Mouse (Mus musculus) limb, embryonic 10.5 days (tissue): Measurements from ENCODE around the gene Ppm1b. TPM values are rescaled to one million over a fixed set of nuclear protein-coding genes. Genes with fewer than 3 reads are reported as not detected.

ENCODE experiments used
- DNase-seq: peaks from one replicate; pipeline ENCODE4 v3.0.0-alpha.2; 2017; ENCODE audit warnings: low spot score
- H3K27ac ChIP-seq: fragments of 300-500 bp; sonication (generic); 2 replicates; pipeline ENCODE4 v1.5.1; 2016; ENCODE audit warnings: mild to moderate bottlenecking
- H3K27me3 ChIP-seq: fragments of 300-500 bp; sonication (generic); 2 replicates; pipeline ENCODE4 v1.6.1; 2016; ENCODE audit warnings: low read depth, mild to moderate bottlenecking; ENCODE audit not compliant: poor library complexity, severe bottlenecking
- H3K36me3 ChIP-seq: fragments of 300-500 bp; sonication (generic); 2 replicates; pipeline ENCODE4 v1.6.1; 2016; ENCODE audit warnings: mild to moderate bottlenecking, moderate library complexity
- H3K4me1 ChIP-seq: fragments of 300-500 bp; sonication (generic); 2 replicates; pipeline ENCODE4 v1.6.1; 2016
- H3K4me3 ChIP-seq: fragments of 300-500 bp; sonication (generic); 2 replicates; pipeline ENCODE4 v1.5.1; 2016; ENCODE audit warnings: mild to moderate bottlenecking, moderate library complexity
- H3K9me3 ChIP-seq: fragments of 300-500 bp; sonication (generic); replicated peaks from 2 replicates; pipeline ENCODE4 v1.6.1; 2016; ENCODE audit warnings: mild to moderate bottlenecking
- WGBS: fragments of 180-500 bp; shearing (Covaris S2); methylation state at CpG from one replicate; pipeline ENCODE4 v1.1.7; 2016; 5-methylcytosine and 5-hydroxymethylcytosine counted together
- polyA plus RNA-seq: library from polyadenylated mRNA; unstranded; fragments of >200 nt; fragmentation: Nextera tagmentation; extraction: Ambion mirVana; gene quantifications from 2 replicates; pipeline ENCODE4 v1.2.1, GENCODE M21; 2016

The Ppm1b gene
- polyA plus RNA-seq, 1 experiment from 2014 or later = 71.7 TPM

- WGBS = 86% methylated on average over 6 of the region's 6 CpGs
- Histone ChIP-seq H3K9me3 (no peaks in the 10 kb centered on the region), H3K27me3 (no peaks in the 10 kb centered on the region)
These were observed 56.9 kb downstream of the Ppm1b start for GRCm38 (mm10) chr17:85013485-85013884.

DNA sequence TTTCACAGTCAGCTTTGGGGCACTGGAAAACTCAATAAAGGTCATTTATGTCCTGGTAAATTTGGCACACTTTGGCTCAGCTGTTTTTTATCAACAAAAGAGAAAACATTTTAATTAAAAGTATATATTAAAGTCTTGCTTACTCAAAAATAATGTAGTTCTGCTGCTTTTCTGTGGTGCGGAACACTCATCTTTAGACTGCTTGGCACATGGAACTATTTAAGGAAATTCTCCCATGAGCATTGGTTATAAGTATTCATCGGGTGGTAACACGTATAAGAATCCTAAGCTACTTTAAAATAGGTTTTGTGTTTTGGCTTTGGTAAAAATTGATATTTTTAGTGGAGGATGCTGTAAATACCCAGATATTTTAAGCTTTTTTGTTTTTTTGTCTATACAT lies 58.1 kb downstream of the Ppm1b start:
- no peak for DNase-seq
- no peaks in the 10 kb centered on the region for H3K4me1 ChIP-seq
- no peak overlapping the region for H3K4me3 ChIP-seq
- no peaks in the 10 kb centered on the region for H3K27me3 ChIP-seq
- peaks cover 31% of the 10 kb centered on the region for H3K36me3 ChIP-seq
- 90% methylated on average over 3 of the region's 3 CpGs for WGBS
- H3K9me3 ChIP-seq = no peaks in the 10 kb centered on the region
- H3K27ac ChIP-seq = no peak overlapping the region

More at GRCm38 (mm10) chr17:85013485-85013884, 56.9 kb downstream of the Ppm1b start:
- no peak overlapping the region for H3K27ac ChIP-seq
- DNase-seq = no peak
- no peak overlapping the region for H3K4me3 ChIP-seq
- H3K36me3 ChIP-seq = peaks cover 31% of the 10 kb centered on the region
- no peaks in the 10 kb centered on the region for H3K4me1 ChIP-seq

- 91% methylated on average over 3 of the region's 3 CpGs for WGBS
- Histone ChIP-seq H3K9me3 (no peaks in the 10 kb centered on the region), H3K4me3 (no peak overlapping the region), H3K4me1 (no peaks in the 10 kb centered on the region), H3K27me3 (no peaks in the 10 kb centered on the region), H3K36me3 (peaks cover 5% of the 10 kb centered on the region; the same call in 1 of the 2 replicates), H3K27ac (no peak overlapping the region)
- no peak for DNase-seq
These were observed 61.8 kb downstream of the Ppm1b start for GRCm38 (mm10) chr17:85018344-85018743.

GRCm38 (mm10) chr17:85018794-85019193 lies 62.3 kb downstream of the Ppm1b start:
- no peaks in the 10 kb centered on the region for H3K9me3 ChIP-seq
- no peak overlapping the region for H3K4me3 ChIP-seq
- no peak overlapping the region for H3K27ac ChIP-seq
- peaks cover 3% of the 10 kb centered on the region; the same call in 1 of the 2 replicates for H3K36me3 ChIP-seq
- DNase-seq = no peak
- 90% methylated on average over 5 of the region's 5 CpGs for WGBS
- no peaks in the 10 kb centered on the region for H3K27me3 ChIP-seq
- H3K4me1 ChIP-seq = no peaks in the 10 kb centered on the region

GRCm38 (mm10) chr17:85020343-85020742 lies 63.8 kb downstream of the Ppm1b start:
- Histone ChIP-seq H3K9me3 (no peaks in the 10 kb centered on the region), H3K36me3 (peaks cover 7% of the 10 kb centered on the region), H3K27ac (no peak overlapping the region), H3K4me3 (no peak overlapping the region), H3K27me3 (no peaks in the 10 kb centered on the region), H3K4me1 (no peaks in the 10 kb centered on the region)
- 83% methylated on average over 3 of the region's 3 CpGs for WGBS
- DNase-seq = no peak

GRCm38 (mm10) chr17:85023247-85024167 lies 67.0 kb downstream of the Ppm1b start:
- no peaks in the 10 kb centered on the region for H3K27me3 ChIP-seq
- H3K4me1 ChIP-seq = no peaks in the 10 kb centered on the region
- no peak for DNase-seq
- H3K9me3 ChIP-seq = no peaks in the 10 kb centered on the region
- H3K4me3 ChIP-seq = no peak overlapping the region
- 75% methylated on average over 22 of the region's 22 CpGs for WGBS
- peaks cover 4% of the 10 kb centered on the region; the same call in 1 of the 2 replicates for H3K36me3 ChIP-seq
- H3K27ac ChIP-seq = no peak overlapping the region

GRCm38 (mm10) chr17:85024237-85024636 lies 67.7 kb downstream of the Ppm1b start:
- WGBS = 97% methylated on average over 8 of the region's 8 CpGs
- Histone ChIP-seq H3K9me3 (no peaks in the 10 kb centered on the region), H3K4me1 (no peaks in the 10 kb centered on the region), H3K4me3 (no peak overlapping the region), H3K27me3 (no peaks in the 10 kb centered on the region), H3K27ac (no peak overlapping the region), H3K36me3 (peaks cover 4% of the 10 kb centered on the region; the same call in 1 of the 2 replicates)
- no peak for DNase-seq

- no peaks in the 10 kb centered on the region for H3K4me1 ChIP-seq
- WGBS = 95% methylated on average over 6 of the region's 6 CpGs
- no peaks in the 10 kb centered on the region for H3K9me3 ChIP-seq
- no peak for DNase-seq
- H3K36me3 ChIP-seq = peaks cover 4% of the 10 kb centered on the region; the same call in 1 of the 2 replicates
- H3K27me3 ChIP-seq = no peaks in the 10 kb centered on the region
- no peak overlapping the region for H3K27ac ChIP-seq
- H3K4me3 ChIP-seq = no peak overlapping the region
These were observed 68.6 kb downstream of the Ppm1b start for GRCm38 (mm10) chr17:85025151-85025550.

GRCm38 (mm10) chr17:85026436-85026835 lies 69.9 kb downstream of the Ppm1b start:
- no peak for DNase-seq
- no peak overlapping the region for H3K4me3 ChIP-seq
- H3K27me3 ChIP-seq = no peaks in the 10 kb centered on the region
- WGBS = 93% methylated on average over 6 of the region's 6 CpGs
- no peaks in the 10 kb centered on the region for H3K4me1 ChIP-seq
- no peaks in the 10 kb centered on the region for H3K9me3 ChIP-seq
- H3K27ac ChIP-seq = no peak overlapping the region
- H3K36me3 ChIP-seq = peaks cover 4% of the 10 kb centered on the region; the same call in 1 of the 2 replicates

GRCm38 (mm10) chr17:85027247-85027646 lies 70.7 kb downstream of the Ppm1b start:
- DNase-seq = no peak
- WGBS = 83% methylated on average over 3 of the region's 3 CpGs
- Histone ChIP-seq H3K4me3 (no peak overlapping the region), H3K36me3 (peaks cover 4% of the 10 kb centered on the region; the same call in 1 of the 2 replicates), H3K27ac (no peak overlapping the region), H3K4me1 (no peaks in the 10 kb centered on the region), H3K9me3 (no peaks in the 10 kb centered on the region), H3K27me3 (no peaks in the 10 kb centered on the region)

DNA sequence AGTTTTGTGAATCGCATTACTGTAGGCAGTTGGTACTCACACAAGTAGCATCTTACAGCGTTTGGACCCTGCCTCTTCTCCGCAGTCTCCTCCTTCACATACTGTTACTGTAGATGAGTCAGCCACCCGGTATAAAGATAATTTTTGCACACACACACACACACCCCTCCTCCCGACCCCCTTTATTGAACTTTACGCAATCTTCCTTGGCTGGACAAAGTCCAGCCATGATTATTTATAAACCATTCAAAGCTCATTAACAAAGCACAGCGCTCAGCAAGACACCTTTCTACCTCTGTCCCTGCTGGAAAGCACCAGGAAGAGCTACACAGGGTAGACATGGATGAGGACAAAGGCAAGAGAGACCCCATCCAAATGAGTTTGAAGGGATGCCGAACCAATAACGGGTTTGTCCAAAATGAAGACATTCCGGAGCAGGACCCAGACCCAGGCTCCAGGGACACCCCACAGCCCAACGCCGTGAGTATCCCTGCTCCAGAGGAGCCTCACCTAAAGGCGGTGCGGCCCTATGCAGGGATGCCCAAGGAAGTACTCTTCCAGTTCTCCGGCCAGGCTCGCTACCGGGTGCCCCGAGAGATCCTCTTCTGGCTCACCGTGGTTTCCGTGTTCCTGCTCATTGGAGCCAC lies 71.7 kb downstream of the Ppm1b start, which contains the start of gene Slc3a1:
Slc3a1 (plus strand) TSS at position 284 of the 647 bp plus-strand sequence.
- DNase-seq = no peak
- H3K36me3 ChIP-seq = peaks cover 4% of the 10 kb centered on the region; the same call in 1 of the 2 replicates
- 95% methylated on average over 20 of the region's 20 CpGs for WGBS

DNA sequence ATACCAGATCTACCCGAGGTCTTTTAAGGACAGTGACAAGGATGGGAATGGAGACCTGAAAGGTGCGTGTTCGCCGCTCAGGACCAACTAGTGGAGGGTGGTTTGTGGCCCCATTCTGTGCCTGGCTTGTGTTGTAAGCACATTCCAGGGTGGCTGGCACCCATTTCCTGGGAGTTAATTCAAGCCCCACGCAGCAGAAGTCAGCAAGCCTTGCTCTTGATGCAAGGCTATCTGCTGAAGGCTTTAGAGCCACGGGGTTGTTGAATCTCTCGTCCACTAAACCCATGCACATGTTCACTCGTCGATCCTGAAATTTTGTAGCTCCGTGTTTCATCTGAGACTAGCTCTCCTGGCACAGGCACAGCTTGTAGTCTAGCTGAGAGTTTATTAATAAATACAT lies 72.3 kb downstream of the Ppm1b start:
- no peaks in the 10 kb centered on the region for H3K4me1 ChIP-seq
- H3K4me3 ChIP-seq = no peak overlapping the region
- H3K27me3 ChIP-seq = no peaks in the 10 kb centered on the region
- H3K27ac ChIP-seq = no peak overlapping the region
- 93% methylated on average over 10 of the region's 10 CpGs for WGBS
- no peaks in the 10 kb centered on the region for H3K9me3 ChIP-seq
- H3K36me3 ChIP-seq = peaks cover 4% of the 10 kb centered on the region; the same call in 1 of the 2 replicates
- DNase-seq = no peak

More for the DNA sequence above, 71.7 kb downstream of the Ppm1b start, which contains the start of gene Slc3a1:
- Histone ChIP-seq H3K4me3 (no peak within 1 kb of the TSS), H3K27me3 (no peaks in the 10 kb centered on the region), H3K4me1 (no peaks in the 10 kb centered on the region), H3K9me3 (no peaks in the 10 kb centered on the region), H3K27ac (no peak within 1 kb of the TSS)

- 82% methylated on average over 5 of the region's 5 CpGs for WGBS
- no peak overlapping the region for H3K27ac ChIP-seq
- H3K9me3 ChIP-seq = no peaks in the 10 kb centered on the region
- H3K27me3 ChIP-seq = no peaks in the 10 kb centered on the region
- H3K36me3 ChIP-seq = no peaks in the 10 kb centered on the region
- no peaks in the 10 kb centered on the region for H3K4me1 ChIP-seq
- H3K4me3 ChIP-seq = no peak overlapping the region
- no peak for DNase-seq
These were observed 74.1 kb downstream of the Ppm1b start for GRCm38 (mm10) chr17:85030651-85031050.
